Mouse (Mus musculus) heart, embryonic 12.5 days (tissue): ENCODE data around the gene Papss1. TPM values are rescaled to one million over a fixed set of nuclear protein-coding genes. Genes with fewer than 3 reads are reported as not detected.

Experiments used
- ATAC-seq: fragments of 200-750 bp; cut with Nextera tagmentation; 2 replicates; pipeline ENCODE4 v1.8.0; 2017; ENCODE audit warnings: moderate TSS enrichment, moderate library complexity; ENCODE audit not compliant: insufficient number of reproducible peaks, low FRiP score
- H3K27ac ChIP-seq: fragments of 300-500 bp; sonication (generic); 2 replicates; pipeline ENCODE4 v1.5.1; 2016; ENCODE audit warnings: mild to moderate bottlenecking, moderate library complexity; ENCODE audit not compliant: poor library complexity, severe bottlenecking
- H3K27me3 ChIP-seq: fragments of 300-500 bp; sonication (generic); replicated peaks from 2 replicates; pipeline ENCODE4 v1.6.1; 2016; ENCODE audit warnings: mild to moderate bottlenecking, moderate library complexity
- H3K36me3 ChIP-seq: fragments of 300-500 bp; sonication (generic); 2 replicates; pipeline ENCODE4 v1.6.1; 2016; ENCODE audit warnings: mild to moderate bottlenecking, moderate library complexity
- H3K4me1 ChIP-seq: fragments of 300-500 bp; sonication (generic); replicated peaks from 2 replicates; pipeline ENCODE4 v1.6.1; 2016; ENCODE audit warnings: mild to moderate bottlenecking
- H3K4me2 ChIP-seq: fragments of 300-500 bp; sonication (generic); 2 replicates; pipeline ENCODE4 v1.6.1; 2016; ENCODE audit warnings: mild to moderate bottlenecking, moderate library complexity
- H3K4me3 ChIP-seq: fragments of 300-500 bp; sonication (generic); 2 replicates; pipeline ENCODE4 v1.5.1; 2016; ENCODE audit warnings: mild to moderate bottlenecking
- H3K9ac ChIP-seq: fragments of 300-500 bp; sonication (generic); 2 replicates; pipeline ENCODE4 v1.6.1; 2016; ENCODE audit warnings: mild to moderate bottlenecking, moderate library complexity
- H3K9me3 ChIP-seq: fragments of 300-500 bp; sonication (generic); replicated peaks from 2 replicates; pipeline ENCODE4 v1.6.1; 2016; ENCODE audit warnings: mild to moderate bottlenecking, moderate library complexity
- WGBS: fragments of 180-500 bp; shearing (Covaris S2); methylation state at CpG from one replicate; pipeline ENCODE4 v1.1.7; 2016; 5-methylcytosine and 5-hydroxymethylcytosine counted together
- polyA plus RNA-seq: library from polyadenylated mRNA; unstranded; fragments of >200 nt; fragmentation: Nextera tagmentation; extraction: Ambion mirVana; gene quantifications from 2 replicates; pipeline ENCODE4 v1.2.1, GENCODE M21; 2016

The Papss1 gene
- polyA plus RNA-seq, 1 experiment from 2014 or later, result 41.0 TPM

DNA sequence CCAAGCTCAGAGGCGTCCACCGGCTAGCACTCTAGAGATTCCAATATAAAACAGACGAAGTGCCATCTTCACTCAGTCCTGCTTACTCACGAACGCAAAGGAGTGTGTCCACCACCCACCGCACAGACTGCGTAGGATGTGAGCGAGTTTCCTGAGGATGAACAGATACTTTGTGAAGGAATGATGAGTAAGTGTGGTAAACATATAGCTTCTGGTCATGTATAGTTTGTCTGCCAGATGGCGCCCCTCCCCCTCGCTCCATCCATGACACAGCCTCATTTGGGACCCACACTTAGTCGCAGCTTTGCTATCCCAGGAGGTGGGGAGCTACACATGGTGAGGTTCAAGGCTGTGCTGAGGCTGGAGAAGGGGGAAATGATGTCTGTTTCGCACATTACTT lies 121.5 kb downstream of the Papss1 start:
- H3K4me3 ChIP-seq, result no peak overlapping the region
- no peak overlapping the region for H3K4me2 ChIP-seq
- no peaks in the 10 kb centered on the region for H3K9me3 ChIP-seq
- WGBS, result 83% methylated on average over 12 of the region's 12 CpGs
- H3K9ac ChIP-seq, result no peak overlapping the region
- no peaks in the 10 kb centered on the region for H3K4me1 ChIP-seq
- H3K36me3 ChIP-seq, result no peaks in the 10 kb centered on the region
- no peak for ATAC-seq
- H3K27ac ChIP-seq, result no peak overlapping the region
- no peaks in the 10 kb centered on the region for H3K27me3 ChIP-seq

DNA sequence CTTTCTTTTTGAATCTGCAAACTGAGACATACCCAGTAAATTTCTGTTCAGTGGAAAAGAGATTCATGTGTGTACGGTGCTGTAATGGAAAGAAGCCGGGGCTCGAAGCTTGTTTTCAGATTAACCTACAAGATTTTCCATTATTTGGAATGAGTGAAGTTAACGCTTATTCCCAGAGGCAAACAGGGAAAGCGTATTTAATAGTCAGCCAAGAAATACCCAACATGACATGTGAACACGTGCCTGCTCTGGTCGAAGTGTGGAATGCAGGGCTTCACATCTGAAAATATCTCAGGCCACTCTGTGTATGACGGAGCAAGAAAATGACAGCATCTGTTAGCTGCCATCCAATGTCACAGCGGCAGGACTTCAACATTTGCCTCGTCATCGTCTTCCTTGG lies 125.4 kb downstream of the Papss1 start:
- no peaks in the 10 kb centered on the region for H3K4me1 ChIP-seq
- no peak overlapping the region for H3K4me2 ChIP-seq
- 68% methylated on average over 11 of the region's 11 CpGs for WGBS
- no peak for ATAC-seq
- no peak overlapping the region for H3K9ac ChIP-seq
- H3K9me3 ChIP-seq, result no peaks in the 10 kb centered on the region
- no peak overlapping the region for H3K27ac ChIP-seq
- H3K4me3 ChIP-seq, result no peak overlapping the region
- no peaks in the 10 kb centered on the region for H3K27me3 ChIP-seq
- no peaks in the 10 kb centered on the region for H3K36me3 ChIP-seq

- 81% methylated on average over 7 of the region's 7 CpGs for WGBS
- Histone ChIP-seq H3K9me3 (no peaks in the 10 kb centered on the region), H3K9ac (no peak overlapping the region)
Observed at GRCm38 (mm10) chr3:131690543-131690942, 126.0 kb downstream of the Papss1 start.

GRCm38 (mm10) chr3:131691202-131691601 lies 126.6 kb downstream of the Papss1 start:
- H3K4me3 ChIP-seq, result no peak overlapping the region
- WGBS, result 62% methylated on average over 3 of the region's 3 CpGs
- H3K4me1 ChIP-seq, result no peaks in the 10 kb centered on the region
- no peak for ATAC-seq
- no peak overlapping the region for H3K4me2 ChIP-seq
- no peaks in the 10 kb centered on the region for H3K9me3 ChIP-seq
- H3K27me3 ChIP-seq, result no peaks in the 10 kb centered on the region
- no peaks in the 10 kb centered on the region for H3K36me3 ChIP-seq
- no peak overlapping the region for H3K27ac ChIP-seq
- H3K9ac ChIP-seq, result no peak overlapping the region

More at GRCm38 (mm10) chr3:131690543-131690942, 126.0 kb downstream of the Papss1 start:
- Histone ChIP-seq H3K4me3 (no peak overlapping the region), H3K36me3 (no peaks in the 10 kb centered on the region), H3K27ac (no peak overlapping the region), H3K4me1 (no peaks in the 10 kb centered on the region), H3K27me3 (no peaks in the 10 kb centered on the region), H3K4me2 (no peak overlapping the region)
- ATAC-seq, result no peak

Other genes with a start within 250 kb of the Papss1 start
- 0.71 and 0.87 TPM in 2 replicates for gene Sgms2, start 73.4 kb upstream of the Papss1 start, polyA plus RNA-seq